Mouse (Mus musculus) left cerebral cortex, adult 18-20 months (tissue): ENCODE data around the gene Usp40. TPM values are rescaled to one million over a fixed set of nuclear protein-coding genes. Genes with fewer than 3 reads are reported as not detected.
"Not testable (repeated sequence)": the region's sequence is repeated elsewhere in the genome, so short reads cannot be mapped to it uniquely, and the experiment has no call there.

Experiments used
- DNase-seq, 2 experiments: peaks; one replicate each; pipeline ENCODE4 v3.0.0; 2021 to 2022; ENCODE audit warnings: low spot score in 2 of 2, mixed read lengths in 1 of 2
- long read RNA-seq, 2 experiments: library from polyadenylated mRNA; stranded (forward); transcript quantifications; one replicate each; pipeline ENCODE4 v2.0.0; 2021
- total RNA-seq, 2 experiments: library from RNA; stranded (reverse); gene quantifications; 2 replicates each; pipeline ENCODE4 v1.2.3; 2021

Gene Usp40
- total RNA-seq = 10 to 100 TPM; 19.1 to 21.6 TPM
- long read RNA-seq, experiment 1, partial matches to known transcripts = 1 of 11 reads
- long read RNA-seq, experiment 1, other reads (novel, unspliced or antisense) = 3 of 11 reads
- long read RNA-seq, experiment 2 = 0 reads

DNA sequence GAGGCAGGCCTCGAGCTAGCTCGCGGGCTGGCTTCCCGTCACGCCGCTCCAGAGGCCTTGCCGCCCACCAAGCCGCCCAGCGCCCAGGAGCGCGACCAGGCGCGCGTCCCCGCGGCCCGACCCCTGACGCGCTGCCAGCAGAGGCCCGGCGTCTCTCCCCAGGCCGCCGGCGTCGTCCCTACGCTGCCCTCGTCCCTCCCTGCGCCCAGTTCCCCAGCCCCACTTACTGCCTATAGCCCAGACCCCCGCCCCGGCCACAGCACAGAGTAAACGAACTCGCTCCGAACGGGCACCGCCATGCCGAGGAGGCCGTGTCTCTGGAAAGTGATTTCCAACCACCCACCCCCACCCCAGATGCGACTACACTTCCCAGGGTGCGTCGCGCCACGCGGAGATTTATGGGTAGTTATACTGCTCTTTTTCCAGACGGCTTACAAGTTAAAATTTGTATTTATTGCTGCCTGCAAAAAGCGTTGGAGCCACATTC lies at the start of gene Usp40:
Gene Usp40, minus strand, starts transcription at position 341 of the 487 bp plus-strand sequence.
- peak; percentile 76 to 83 for DNase-seq

DNA sequence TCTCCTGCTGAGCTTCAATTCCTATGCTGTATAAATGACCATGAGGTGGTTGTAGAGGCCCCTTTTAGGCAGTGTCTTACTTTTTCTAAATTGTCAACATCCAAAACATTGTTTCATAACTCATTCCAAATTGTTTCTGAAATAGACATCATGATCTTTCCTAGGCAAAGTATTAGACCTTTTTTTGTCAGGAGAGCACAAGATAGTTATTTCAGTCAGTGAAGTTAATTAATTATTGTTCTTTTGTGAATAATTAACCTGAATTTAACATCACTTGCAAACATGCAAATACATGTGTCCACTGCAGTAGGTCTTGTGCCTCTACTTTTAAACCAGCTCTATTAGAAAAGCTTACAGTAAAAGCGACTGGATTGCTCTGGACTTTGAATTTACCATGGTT lies 46.7 kb upstream of the Usp40 start, which contains the start of gene Ugt1a10:
Gene Ugt1a10, plus strand, starts transcription at position 301 of the 400 bp plus-strand sequence.
- no peak for DNase-seq

DNA sequence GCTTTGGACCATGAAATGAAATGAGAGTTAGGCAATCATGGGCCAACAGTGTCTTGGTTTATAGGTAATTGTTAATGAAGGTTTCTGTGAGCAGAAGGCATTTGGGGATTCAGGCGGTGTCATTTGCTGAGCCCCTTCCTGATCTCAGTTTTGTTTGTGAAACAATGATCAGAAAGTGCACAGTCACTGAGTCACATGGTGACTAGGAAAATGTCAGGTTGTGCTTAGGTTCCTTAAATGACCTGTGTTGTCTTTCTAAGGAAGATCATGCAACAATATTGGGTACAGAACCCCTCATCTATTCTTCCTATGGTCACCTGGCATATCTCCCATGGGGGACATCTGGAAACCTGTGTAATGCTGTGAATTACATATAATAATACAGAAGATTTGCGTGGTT lies 39.1 kb upstream of the Usp40 start:
- not testable (repeated sequence) for DNase-seq

DNA sequence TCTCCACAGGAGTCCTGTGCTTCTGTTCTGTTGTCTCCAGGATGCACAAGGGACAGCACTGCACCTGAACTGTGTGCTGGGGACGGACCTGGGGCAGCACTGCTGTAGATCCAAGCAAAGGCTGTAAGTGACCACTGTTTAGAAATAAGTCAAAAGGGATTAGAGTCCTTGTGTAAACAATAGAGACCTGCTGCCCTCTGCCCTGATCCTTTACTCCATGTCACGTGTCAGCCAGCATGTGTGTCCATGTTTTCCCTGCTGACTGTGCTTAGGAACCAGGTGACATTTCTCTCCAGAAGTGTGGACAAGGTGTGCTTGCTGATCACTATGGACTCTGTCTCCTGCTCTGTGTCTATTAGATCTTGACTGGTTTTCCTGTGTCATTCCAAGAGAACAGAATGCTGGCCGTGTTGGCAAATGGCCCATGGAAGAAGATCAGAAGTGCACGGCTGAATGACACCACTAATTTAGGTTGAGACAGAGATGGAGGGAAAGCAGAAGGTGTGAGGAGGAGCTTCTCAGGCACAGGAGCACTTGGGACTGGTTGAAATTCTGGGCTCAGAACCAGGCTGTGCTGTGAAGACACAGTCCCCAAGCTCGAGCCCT lies 36.6 kb upstream of the Usp40 start:
- DNase-seq = not testable (repeated sequence)

DNA sequence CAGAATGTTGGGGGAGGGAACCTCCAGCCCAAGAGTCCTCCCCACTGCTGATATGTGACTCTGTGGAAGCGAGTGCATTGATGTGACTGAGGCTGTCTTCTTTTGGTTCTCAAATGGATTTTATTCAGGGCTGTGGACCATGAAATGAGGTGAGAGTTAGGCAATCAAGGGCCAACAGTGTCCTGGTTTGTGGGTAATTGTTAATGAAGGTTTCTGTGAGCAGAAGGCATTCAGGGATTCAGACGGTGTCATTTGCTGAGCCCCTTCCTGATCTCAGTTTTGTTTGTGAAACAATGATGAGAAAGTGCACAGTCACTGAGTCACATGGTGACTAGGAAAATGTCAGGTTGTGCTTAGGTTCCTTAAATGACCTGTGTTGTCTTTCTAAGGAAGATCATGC lies 34.7 kb upstream of the Usp40 start:
- not testable (repeated sequence) for DNase-seq

DNA sequence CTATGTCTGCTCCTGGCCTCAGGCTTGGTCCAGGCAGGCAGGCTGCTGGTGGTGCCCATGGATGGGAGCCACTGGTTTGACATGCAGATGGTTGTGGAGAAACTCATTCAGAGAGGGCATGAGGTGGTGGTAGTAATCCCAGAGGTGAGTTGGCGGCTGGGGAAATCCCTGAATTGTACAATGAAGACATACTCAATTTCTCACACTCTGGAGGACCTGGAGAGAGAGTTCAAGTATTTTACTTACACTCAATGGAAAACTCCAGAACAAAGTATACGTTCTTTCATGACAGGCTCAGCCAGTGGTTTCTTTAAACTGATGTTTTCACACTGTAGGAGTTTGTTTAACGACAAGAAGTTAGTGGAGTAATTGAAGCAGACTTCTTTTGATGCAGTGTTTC lies 16.9 kb upstream of the Usp40 start:
- DNase-seq = not testable (repeated sequence)

DNA sequence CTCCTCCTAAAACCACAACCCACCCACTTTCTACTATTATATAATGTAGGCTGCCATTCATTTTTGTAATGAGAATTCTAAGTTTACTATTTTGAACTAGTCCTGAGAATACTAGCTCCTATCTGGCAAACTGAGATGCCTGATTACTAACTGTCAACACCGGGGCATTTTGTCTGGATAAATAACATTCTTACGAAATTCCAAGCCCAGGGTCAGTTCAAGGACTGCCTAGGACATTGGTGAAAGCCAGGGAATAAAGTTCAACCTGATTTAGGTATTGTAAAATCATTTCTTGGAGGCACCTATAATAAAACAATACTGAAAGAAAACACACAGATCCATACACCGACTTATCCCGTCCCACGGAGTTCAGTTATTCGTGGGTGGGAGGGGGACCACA lies 7.0 kb upstream of the Usp40 start:
- no peak for DNase-seq

DNA sequence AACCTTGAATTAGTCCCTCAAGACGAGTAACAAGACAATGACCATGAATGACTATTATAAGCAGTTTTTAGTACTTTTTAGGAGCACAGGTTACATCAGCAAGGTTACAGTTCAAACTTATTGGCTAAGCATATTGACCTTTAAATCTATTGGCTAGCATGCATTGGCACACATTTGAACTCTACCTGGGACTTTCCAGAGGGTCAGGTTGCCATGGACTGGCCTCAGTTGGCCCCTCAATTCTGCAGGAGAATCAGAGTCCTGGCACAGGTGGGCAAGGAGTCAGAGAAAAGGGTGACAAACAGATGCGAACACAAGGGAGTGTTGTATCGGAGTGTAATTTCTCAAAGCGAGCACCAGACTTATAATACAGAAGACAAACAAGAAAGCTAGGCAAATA lies 6.3 kb upstream of the Usp40 start:
- no peak for DNase-seq

DNA sequence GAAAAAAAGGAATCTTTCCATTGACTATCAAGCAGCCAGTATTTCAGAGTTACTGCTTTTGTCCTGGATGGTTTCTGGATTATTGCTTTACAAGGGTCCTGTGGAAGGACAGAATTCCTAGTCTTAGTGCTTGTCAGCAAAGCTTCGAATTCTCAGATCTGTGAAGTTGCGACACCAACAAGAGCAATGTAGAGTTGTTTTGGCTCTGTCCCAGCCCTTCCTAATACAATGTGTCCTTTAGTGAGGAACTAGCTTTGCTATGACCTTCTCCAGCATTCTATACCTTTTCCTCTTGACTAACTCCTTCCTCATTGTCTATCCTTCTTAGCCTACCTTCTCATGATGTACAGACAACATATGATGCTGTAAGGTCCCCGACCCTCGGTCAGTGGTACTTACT lies 5.8 kb upstream of the Usp40 start:
- DNase-seq = no peak

DNA sequence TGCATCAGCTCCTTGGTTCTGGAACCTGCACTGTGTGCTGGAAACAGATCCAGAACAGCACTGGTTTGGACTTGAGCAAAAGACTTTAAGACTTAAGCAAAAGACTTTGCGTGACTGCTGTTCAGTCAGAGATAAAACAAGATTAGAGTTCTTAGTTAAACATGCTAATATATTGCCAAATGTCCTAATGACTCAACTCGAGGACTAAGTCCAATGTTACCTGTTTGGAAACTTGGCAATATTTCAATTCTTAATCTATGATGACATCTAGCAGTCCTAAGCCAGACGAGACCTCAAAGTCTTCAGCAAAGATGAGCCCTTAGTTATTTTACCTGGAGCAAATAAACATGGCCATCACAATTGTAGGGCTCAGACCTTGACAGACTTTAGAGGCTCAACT lies 5.4 kb upstream of the Usp40 start:
- DNase-seq = no peak

DNA sequence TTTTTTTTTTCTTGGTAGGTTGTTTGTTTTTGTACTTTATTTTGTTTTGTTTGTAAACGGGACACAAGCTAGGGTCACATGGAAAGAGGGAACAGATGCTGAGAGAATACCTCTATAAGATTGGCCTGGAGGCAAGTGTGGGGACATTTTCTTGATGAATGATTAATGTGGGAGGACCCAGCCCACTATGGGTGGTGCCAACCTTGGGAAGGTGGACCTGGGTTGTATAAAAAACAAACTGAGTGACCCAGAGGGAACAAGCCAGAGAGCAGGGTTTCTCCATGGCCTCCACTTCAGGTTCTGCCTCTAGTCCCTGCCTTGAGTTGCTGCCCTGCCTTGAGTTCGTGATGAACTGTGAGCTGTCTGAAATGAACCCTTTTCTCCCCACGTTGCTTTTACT lies 1.2 kb upstream of the Usp40 start:
- no peak for DNase-seq

DNA sequence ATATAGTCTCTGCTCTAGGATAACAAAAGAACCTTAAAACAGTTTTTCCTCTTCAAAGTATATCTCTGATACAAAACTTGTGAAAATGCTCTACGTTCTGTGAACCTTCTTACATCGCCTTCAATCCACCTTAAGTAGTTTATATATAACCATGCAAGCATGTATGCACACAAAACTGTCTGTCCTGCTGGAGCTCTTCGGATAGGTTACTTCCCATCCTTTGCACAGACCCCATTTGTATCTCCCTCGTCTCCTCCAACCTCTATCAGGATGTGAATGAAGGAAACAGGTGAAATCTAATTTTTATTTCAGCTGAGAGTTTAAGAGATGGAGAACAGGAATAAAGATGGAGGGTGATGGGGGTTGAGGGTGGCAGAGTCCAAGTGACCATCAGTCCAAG lies 384 bp upstream of the Usp40 start:
- no peak for DNase-seq

DNA sequence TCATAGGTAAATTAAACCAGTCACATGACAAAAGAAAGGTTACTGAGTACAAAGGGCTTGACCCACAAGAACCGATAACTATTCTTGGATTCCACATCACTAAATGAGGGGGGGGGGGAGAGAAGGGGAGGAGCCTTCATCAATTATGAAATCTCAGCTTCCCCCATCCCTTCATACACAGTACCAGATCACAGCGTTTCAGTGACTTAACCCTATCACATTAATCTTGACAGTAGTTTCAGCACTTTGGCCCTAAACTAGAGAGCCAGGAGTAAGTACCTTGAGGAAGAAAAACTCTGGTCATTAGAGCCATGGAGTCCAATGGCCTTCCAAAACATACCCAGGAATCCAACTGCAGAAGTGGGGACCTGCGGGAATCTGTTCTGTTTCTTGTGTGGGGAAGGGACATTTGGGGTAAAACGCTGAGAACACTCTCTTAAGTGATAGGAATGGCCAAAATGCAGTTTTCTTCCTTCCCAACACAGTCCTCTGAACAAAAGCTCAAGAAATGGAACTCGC lies 600 bp downstream of the Usp40 start:
- peak in 1 of 2 experiments; percentile 7 for DNase-seq

DNA sequence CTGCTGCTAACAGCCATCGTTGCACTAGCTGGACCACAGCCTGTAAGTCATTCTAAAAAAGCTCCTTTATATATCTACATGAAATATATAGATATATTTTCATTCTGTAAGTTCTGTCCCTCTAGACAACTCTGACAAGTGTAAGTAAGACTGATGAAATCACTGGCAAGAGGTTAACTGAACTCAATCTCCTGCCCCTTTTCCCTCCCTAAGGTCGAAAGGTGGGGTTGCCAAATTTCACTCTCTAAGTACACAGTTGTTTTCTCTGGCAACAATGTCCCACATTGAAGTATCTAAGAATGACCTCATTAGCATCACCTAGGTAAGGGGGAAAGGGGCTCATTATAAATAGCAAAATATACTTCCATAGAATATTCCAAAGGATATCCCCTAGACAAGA lies 15.6 kb downstream of the Usp40 start:
- no peak for DNase-seq

DNA sequence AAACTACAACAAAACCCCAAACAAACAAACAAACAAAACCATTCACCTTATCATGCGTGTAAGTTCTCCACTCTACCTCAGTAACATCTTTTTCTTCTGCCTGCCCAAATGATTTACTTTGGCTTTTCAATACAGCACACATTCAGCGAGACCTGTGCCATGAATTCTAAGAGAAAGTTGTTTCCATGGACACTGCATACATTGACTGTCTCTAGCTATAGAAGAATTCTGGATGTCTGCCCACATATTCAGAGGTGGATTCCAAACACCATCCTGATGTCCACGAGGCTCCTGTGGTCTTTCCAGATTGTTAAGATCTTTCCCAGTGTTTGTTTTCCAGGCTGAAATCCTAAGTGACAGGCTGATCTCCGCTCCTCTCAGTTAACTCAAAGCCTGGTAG lies 26.1 kb downstream of the Usp40 start:
- DNase-seq = peak in 1 of 2 experiments; percentile 4

DNA sequence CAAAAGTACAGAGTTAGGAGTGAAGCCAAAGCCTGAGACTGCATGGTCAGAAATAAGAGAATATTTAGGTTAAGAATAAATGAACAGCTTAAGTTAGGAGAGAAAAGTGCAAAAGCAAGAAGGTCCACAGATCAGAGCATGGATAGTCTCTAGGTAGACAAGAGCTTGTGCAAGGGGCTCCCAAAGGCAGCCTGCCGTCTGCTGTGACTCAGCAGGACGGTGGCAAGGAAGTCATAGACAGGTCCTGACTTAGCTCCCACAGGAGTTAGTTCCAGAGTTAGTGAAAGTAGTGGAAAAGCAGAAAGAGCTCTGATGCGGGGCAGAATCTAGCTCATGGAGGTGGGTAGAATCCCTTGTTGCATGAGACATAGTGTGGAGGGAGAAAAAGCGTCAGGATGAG lies 38.0 kb downstream of the Usp40 start:
- no peak for DNase-seq

DNA sequence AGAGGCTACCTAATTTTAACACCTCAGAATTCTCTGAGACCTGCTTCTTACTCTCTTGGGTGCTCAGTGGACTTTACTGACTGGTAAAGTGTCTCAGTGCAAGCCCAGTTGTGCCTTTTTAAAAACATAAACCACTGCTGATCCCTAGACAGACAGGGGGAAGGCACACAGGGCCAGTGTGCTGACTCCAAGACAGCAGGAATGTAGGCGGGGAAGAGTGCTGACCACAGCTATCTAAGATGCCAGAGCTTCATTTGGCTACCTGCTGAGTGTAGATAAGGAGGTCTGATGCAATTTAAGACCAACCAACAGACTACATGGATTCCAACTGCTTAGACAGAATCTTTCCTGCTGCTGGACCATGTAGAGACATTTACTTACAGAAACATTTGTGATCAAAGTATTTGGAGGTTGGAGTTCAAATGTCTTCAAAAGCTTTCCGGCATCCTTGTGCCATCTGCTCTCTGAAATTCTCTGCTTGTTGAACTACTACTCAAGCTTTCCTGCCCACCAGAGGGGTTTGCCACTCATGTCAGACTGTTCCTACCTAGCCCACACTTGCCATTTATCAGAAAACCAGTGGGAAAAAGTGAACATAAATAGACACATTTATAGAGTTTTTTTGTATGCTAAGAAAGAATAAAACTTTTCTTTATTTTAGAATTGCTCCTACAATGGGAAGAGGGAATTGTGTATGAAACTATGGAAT lies 46.7 kb downstream of the Usp40 start:
- no peak for DNase-seq

DNA sequence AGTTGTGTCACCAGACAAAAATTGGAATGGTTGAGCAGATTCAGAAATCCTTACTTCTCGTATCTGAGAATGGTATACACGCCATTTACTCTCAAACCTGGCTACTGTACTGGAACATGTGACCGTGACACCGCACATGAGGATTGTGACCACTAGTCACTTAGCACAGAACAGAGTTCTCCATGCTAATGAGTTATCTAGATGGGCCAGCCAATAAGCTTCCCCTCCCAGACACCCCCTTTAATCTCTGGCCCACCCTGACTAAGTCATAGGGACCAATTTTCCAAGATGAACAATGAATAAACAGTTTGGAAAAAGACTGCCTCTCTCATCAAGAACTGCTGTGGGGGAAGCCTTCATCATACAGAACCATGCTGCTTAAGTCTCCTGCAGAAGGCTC lies 47.6 kb downstream of the Usp40 start:
- no peak for DNase-seq

DNA sequence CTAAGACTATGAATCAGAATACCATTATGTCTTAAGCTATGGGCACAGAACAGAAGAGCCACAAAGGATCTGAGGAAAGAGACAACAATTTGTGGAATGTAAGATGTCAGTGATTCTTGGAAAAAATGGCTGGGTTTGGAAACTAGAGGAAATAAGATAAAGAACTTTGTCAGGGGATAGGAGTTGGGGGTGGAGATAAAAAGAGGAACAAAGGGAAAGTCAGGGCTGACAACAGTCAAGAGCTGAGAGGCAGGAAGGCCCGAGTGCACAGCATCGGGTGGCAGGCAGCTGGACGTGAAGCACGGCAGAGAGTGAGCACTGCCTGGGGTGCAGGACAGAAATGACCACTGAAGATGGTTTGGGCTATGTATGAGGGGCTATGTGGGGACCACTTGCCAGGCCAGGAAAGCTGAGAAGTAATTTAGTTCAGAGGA lies 48.3 kb downstream of the Usp40 start:
- no peak for DNase-seq

DNA sequence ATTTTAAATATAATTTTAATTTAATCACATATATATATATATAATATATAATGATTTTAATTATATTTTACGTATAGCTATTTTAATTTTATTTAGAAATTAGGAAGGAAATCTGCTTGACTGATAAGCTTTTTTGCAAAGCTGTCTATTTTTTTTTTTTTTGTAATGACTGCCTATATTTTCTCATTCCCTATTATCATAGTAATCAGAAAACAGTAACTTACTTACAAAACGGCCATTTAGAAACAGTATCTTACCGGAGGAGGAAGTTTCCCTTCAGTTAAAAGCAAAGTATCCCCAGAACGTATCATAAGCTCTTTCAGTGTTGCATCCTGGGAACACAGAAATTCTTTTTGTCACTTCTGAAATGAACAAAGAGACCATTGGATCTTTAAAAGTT lies 48.8 kb downstream of the Usp40 start:
- DNase-seq = no peak

DNA sequence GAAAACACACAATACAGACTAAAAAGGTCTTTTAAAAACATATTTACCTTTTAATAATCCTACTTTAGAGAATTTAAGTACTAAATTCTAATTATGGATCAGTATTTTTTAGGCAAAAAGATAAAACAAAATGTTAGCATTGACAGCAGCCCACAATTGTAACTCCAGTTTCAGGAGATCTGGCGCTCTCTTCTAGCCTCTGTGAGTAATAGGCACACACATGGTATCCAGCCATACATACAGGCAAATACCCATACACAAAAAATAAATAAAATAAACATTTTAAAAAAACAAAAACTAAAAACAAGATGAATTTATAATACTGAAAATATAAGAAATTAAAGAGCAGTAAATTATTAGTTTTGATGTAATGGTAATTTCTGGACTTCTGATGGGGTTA lies 49.4 kb downstream of the Usp40 start:
- DNase-seq = no peak

DNA sequence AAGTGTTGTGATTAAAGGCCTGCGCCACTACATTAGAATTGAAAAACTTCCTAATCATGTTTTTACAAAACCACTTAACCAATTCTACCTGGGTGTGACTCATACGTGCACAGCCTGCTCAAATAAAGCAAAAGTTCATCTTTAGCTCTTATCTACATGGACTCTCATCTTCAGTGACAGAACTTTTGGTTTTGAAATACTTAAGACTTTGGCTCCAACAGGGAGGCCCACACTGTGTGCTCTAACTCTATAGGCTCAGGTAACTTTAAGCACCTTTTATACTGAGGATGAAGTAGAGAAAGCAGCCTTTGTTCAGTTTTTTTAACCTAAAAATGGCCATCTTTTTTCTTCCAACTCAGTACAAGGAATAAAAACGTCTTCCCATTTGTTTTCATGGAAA lies 55.3 kb downstream of the Usp40 start:
- no peak for DNase-seq
